Mouse (Mus musculus): ENCODE results near the gene Slc39a11. TPM values are rescaled to one million over a fixed set of nuclear protein-coding genes. Genes with fewer than 3 reads are reported as not detected.

Gene Slc39a11
- polyA plus RNA-seq, 1 experiment from 2014 or later, result 56.6 TPM

GRCm38 (mm10) chr11:113334444-113334881, 315.4 kb downstream of the Slc39a11 start:
- Histone ChIP-seq H3K27ac (replicated peaks) (no peak overlapping the region), H3K9ac (ENCODE audit: low read length) (no peak overlapping the region), H3K27me3 (ENCODE audit: control insufficient read depth, insufficient read depth, low read length) (no peaks in the 10 kb centered on the region), H3K9me3 (ENCODE audit: control insufficient read depth, low read length) (no peaks in the 10 kb centered on the region), H3K36me3 (ENCODE audit: control insufficient read depth, insufficient read depth, low read length) (no peaks in the 10 kb centered on the region), H3K4me3 (ENCODE audit: low read depth, low read length) (no peak overlapping the region), H3K4me2 (replicated peaks; ENCODE audit: low read depth) (no peak overlapping the region), H3K4me1 (replicated peaks; ENCODE audit: control insufficient read depth, insufficient read depth) (no peaks in the 10 kb centered on the region)
- ATAC-seq (ENCODE audit: low FRiP score, low TSS enrichment) (no peak), DNase-seq (ENCODE audit: low spot score) (no peak)
- WGBS, result 74% methylated on average over 5 of the region's 5 CpGs
- TF ChIP-seq EP300 (optimal IDR thresholded peaks at IDR 0.05), result no peak

- no peaks in the 10 kb centered on the region for H3K27me3 ChIP-seq (ENCODE audit: control insufficient read depth, insufficient read depth, low read length)
- DNase-seq (ENCODE audit: low spot score) (no peak), ATAC-seq (ENCODE audit: low FRiP score, low TSS enrichment) (no peak)
- WGBS, result 75% methylated on average over 9 of the region's 9 CpGs
- H3K9ac ChIP-seq (ENCODE audit: low read length), result no peak overlapping the region
- H3K36me3 ChIP-seq (ENCODE audit: control insufficient read depth, insufficient read depth, low read length), result no peaks in the 10 kb centered on the region
- no peak overlapping the region for H3K27ac ChIP-seq (replicated peaks)
- no peaks in the 10 kb centered on the region for H3K4me1 ChIP-seq (replicated peaks; ENCODE audit: control insufficient read depth, insufficient read depth)
- TF ChIP-seq EP300 (optimal IDR thresholded peaks at IDR 0.05) (no peak), CTCF (IDR thresholded peaks at IDR 0.05; ENCODE audit: low read depth) (no peak)
- H3K9me3 ChIP-seq (ENCODE audit: control insufficient read depth, low read length), result no peaks in the 10 kb centered on the region
- H3K4me2 ChIP-seq (replicated peaks; ENCODE audit: low read depth), result no peak overlapping the region
- H3K4me3 ChIP-seq (ENCODE audit: low read depth, low read length), result no peak overlapping the region
Measured at GRCm38 (mm10) chr11:113333535-113333934, 316.3 kb downstream of the Slc39a11 start.

GRCm38 (mm10) chr11:113330061-113330591, 319.8 kb downstream of the Slc39a11 start:
- H3K9ac ChIP-seq (ENCODE audit: low read length), result no peak overlapping the region
- H3K9me3 ChIP-seq (ENCODE audit: control insufficient read depth, low read length), result no peaks in the 10 kb centered on the region
- no peaks in the 10 kb centered on the region for H3K4me1 ChIP-seq (replicated peaks; ENCODE audit: control insufficient read depth, insufficient read depth)
- no peaks in the 10 kb centered on the region for H3K27me3 ChIP-seq (ENCODE audit: control insufficient read depth, insufficient read depth, low read length)
- WGBS, result 80% methylated on average over 13 of the region's 13 CpGs
- H3K36me3 ChIP-seq (ENCODE audit: control insufficient read depth, insufficient read depth, low read length), result no peaks in the 10 kb centered on the region
- H3K27ac ChIP-seq (replicated peaks), result no peak overlapping the region
- H3K4me3 ChIP-seq (ENCODE audit: low read depth, low read length), result no peak overlapping the region
- H3K4me2 ChIP-seq (replicated peaks; ENCODE audit: low read depth), result no peak overlapping the region
- TF ChIP-seq CTCF (IDR thresholded peaks at IDR 0.05; ENCODE audit: low read depth) (no peak), EP300 (optimal IDR thresholded peaks at IDR 0.05) (no peak)
- ATAC-seq (ENCODE audit: low FRiP score, low TSS enrichment) (no peak), DNase-seq (ENCODE audit: low spot score) (no peak)

- H3K27ac ChIP-seq (replicated peaks), result no peak overlapping the region
- no peaks in the 10 kb centered on the region for H3K4me1 ChIP-seq (replicated peaks; ENCODE audit: control insufficient read depth, insufficient read depth)
- 62% methylated on average over 3 of the region's 3 CpGs for WGBS
- no peak overlapping the region for H3K4me3 ChIP-seq (ENCODE audit: low read depth, low read length)
- DNase-seq (ENCODE audit: low spot score) (no peak), ATAC-seq (ENCODE audit: low FRiP score, low TSS enrichment) (no peak)
- no peak overlapping the region for H3K4me2 ChIP-seq (replicated peaks; ENCODE audit: low read depth)
- no peaks in the 10 kb centered on the region for H3K36me3 ChIP-seq (ENCODE audit: control insufficient read depth, insufficient read depth, low read length)
- TF ChIP-seq EP300 (optimal IDR thresholded peaks at IDR 0.05) (no peak), CTCF (IDR thresholded peaks at IDR 0.05; ENCODE audit: low read depth) (no peak)
- H3K27me3 ChIP-seq (ENCODE audit: control insufficient read depth, insufficient read depth, low read length), result no peaks in the 10 kb centered on the region
- H3K9me3 ChIP-seq (ENCODE audit: control insufficient read depth, low read length), result no peaks in the 10 kb centered on the region
- no peak overlapping the region for H3K9ac ChIP-seq (ENCODE audit: low read length)
Measured at GRCm38 (mm10) chr11:113327499-113328062, 322.3 kb downstream of the Slc39a11 start.

- Histone ChIP-seq H3K27me3 (ENCODE audit: control insufficient read depth, insufficient read depth, low read length) (no peaks in the 10 kb centered on the region), H3K9ac (ENCODE audit: low read length) (no peak overlapping the region), H3K4me3 (ENCODE audit: low read depth, low read length) (no peak overlapping the region), H3K27ac (replicated peaks) (no peak overlapping the region), H3K4me1 (replicated peaks; ENCODE audit: control insufficient read depth, insufficient read depth) (no peaks in the 10 kb centered on the region), H3K9me3 (ENCODE audit: control insufficient read depth, low read length) (no peaks in the 10 kb centered on the region), H3K4me2 (replicated peaks; ENCODE audit: low read depth) (0 out of 2 replicates have a peak overlapping the region, but pooled peaks have one; percentile 20), H3K36me3 (ENCODE audit: control insufficient read depth, insufficient read depth, low read length) (no peaks in the 10 kb centered on the region)
- peak; percentile 83 for TF ChIP-seq CTCF (IDR thresholded peaks at IDR 0.05; ENCODE audit: low read depth)
- TF ChIP-seq EP300 (optimal IDR thresholded peaks at IDR 0.05), result no peak
- DNase-seq (ENCODE audit: low spot score) (peak; percentile 78), ATAC-seq (ENCODE audit: low FRiP score, low TSS enrichment) (peak; percentile 60)
- 31% methylated on average over 18 of the region's 18 CpGs for WGBS
Measured at GRCm38 (mm10) chr11:113326387-113327011, 323.4 kb downstream of the Slc39a11 start.

GRCm38 (mm10) chr11:113321601-113322000, 328.3 kb downstream of the Slc39a11 start:
- no peak overlapping the region for H3K4me3 ChIP-seq (ENCODE audit: low read depth, low read length)
- H3K27ac ChIP-seq (replicated peaks), result no peak overlapping the region
- no peaks in the 10 kb centered on the region for H3K9me3 ChIP-seq (ENCODE audit: control insufficient read depth, low read length)
- no peaks in the 10 kb centered on the region for H3K4me1 ChIP-seq (replicated peaks; ENCODE audit: control insufficient read depth, insufficient read depth)
- 83% methylated on average over 3 of the region's 3 CpGs for WGBS
- no peak for TF ChIP-seq CTCF (IDR thresholded peaks at IDR 0.05; ENCODE audit: low read depth)
- no peak for TF ChIP-seq EP300 (optimal IDR thresholded peaks at IDR 0.05)
- DNase-seq (ENCODE audit: low spot score) (no peak), ATAC-seq (ENCODE audit: low FRiP score, low TSS enrichment) (no peak)
- H3K9ac ChIP-seq (ENCODE audit: low read length), result no peak overlapping the region
- H3K27me3 ChIP-seq (ENCODE audit: control insufficient read depth, insufficient read depth, low read length), result no peaks in the 10 kb centered on the region
- no peaks in the 10 kb centered on the region for H3K36me3 ChIP-seq (ENCODE audit: control insufficient read depth, insufficient read depth, low read length)
- no peak overlapping the region for H3K4me2 ChIP-seq (replicated peaks; ENCODE audit: low read depth)
